Mouse (Mus musculus): ENCODE results near the gene Bphl. TPM values are rescaled to one million over a fixed set of nuclear protein-coding genes. Genes with fewer than 3 reads are reported as not detected.

Gene Bphl
- polyA plus RNA-seq, 1 experiment from 2014 or later = 45.1 TPM

GRCm38 (mm10) chr13:34046421-34047012 lies 9.1 kb downstream of the Bphl start:
- no peaks in the 10 kb centered on the region for H3K27me3 ChIP-seq (ENCODE audit: control insufficient read depth, insufficient read depth, low read depth, low read length)
- WGBS = 38% methylated on average over 11 of the region's 11 CpGs
- no peak overlapping the region for H3K4me2 ChIP-seq (ENCODE audit: low read length)
- H3K9me3 ChIP-seq (replicated peaks; ENCODE audit: control insufficient read depth, low read length, poor library complexity, severe bottlenecking) = no peaks in the 10 kb centered on the region
- peak; percentile 95 for ATAC-seq
- peaks cover 2% of the 10 kb centered on the region; the same call in 1 of the 2 replicates for H3K36me3 ChIP-seq (ENCODE audit: control insufficient read depth, insufficient read depth, low read length)
- H3K27ac ChIP-seq (ENCODE audit: low read length) = no peak overlapping the region
- no peak overlapping the region for H3K9ac ChIP-seq (ENCODE audit: low read depth, low read length)
- no peak overlapping the region for H3K4me3 ChIP-seq (ENCODE audit: low read depth, low read length)
- no peaks in the 10 kb centered on the region for H3K4me1 ChIP-seq (ENCODE audit: control insufficient read depth, insufficient read depth, low read length)

- Histone ChIP-seq H3K4me3 (ENCODE audit: low read depth, low read length) (no peak overlapping the region), H3K27ac (ENCODE audit: low read length) (no peak overlapping the region), H3K36me3 (ENCODE audit: control insufficient read depth, insufficient read depth, low read length) (peaks cover 7% of the 10 kb centered on the region; the same call in 1 of the 2 replicates), H3K9me3 (replicated peaks; ENCODE audit: control insufficient read depth, low read length, poor library complexity, severe bottlenecking) (no peaks in the 10 kb centered on the region), H3K4me2 (ENCODE audit: low read length) (no peak overlapping the region), H3K27me3 (ENCODE audit: control insufficient read depth, insufficient read depth, low read depth, low read length) (no peaks in the 10 kb centered on the region), H3K4me1 (ENCODE audit: control insufficient read depth, insufficient read depth, low read length) (no peaks in the 10 kb centered on the region), H3K9ac (ENCODE audit: low read depth, low read length) (no peak overlapping the region)
- WGBS = 59% methylated on average over 3 of the region's 3 CpGs
- no peak for ATAC-seq
Observed at GRCm38 (mm10) chr13:34047526-34047925, 10.1 kb downstream of the Bphl start.

GRCm38 (mm10) chr13:34050479-34050878 lies 13.1 kb downstream of the Bphl start:
- WGBS = 95% methylated on average over 8 of the region's 8 CpGs
- Histone ChIP-seq H3K4me1 (ENCODE audit: control insufficient read depth, insufficient read depth, low read length) (no peaks in the 10 kb centered on the region), H3K4me2 (ENCODE audit: low read length) (no peak overlapping the region), H3K36me3 (ENCODE audit: control insufficient read depth, insufficient read depth, low read length) (peaks cover 20% of the 10 kb centered on the region; the same call in 1 of the 2 replicates), H3K4me3 (ENCODE audit: low read depth, low read length) (no peak overlapping the region), H3K9me3 (replicated peaks; ENCODE audit: control insufficient read depth, low read length, poor library complexity, severe bottlenecking) (no peaks in the 10 kb centered on the region), H3K27me3 (ENCODE audit: control insufficient read depth, insufficient read depth, low read depth, low read length) (no peaks in the 10 kb centered on the region), H3K9ac (ENCODE audit: low read depth, low read length) (no peak overlapping the region), H3K27ac (ENCODE audit: low read length) (no peak overlapping the region)
- no peak for ATAC-seq

GRCm38 (mm10) chr13:34051692-34052091 lies 14.3 kb downstream of the Bphl start:
- no peak for ATAC-seq
- Histone ChIP-seq H3K36me3 (ENCODE audit: control insufficient read depth, insufficient read depth, low read length) (peaks cover 24% of the 10 kb centered on the region; the same call in 1 of the 2 replicates), H3K9ac (ENCODE audit: low read depth, low read length) (no peak overlapping the region), H3K4me3 (ENCODE audit: low read depth, low read length) (no peak overlapping the region), H3K4me1 (ENCODE audit: control insufficient read depth, insufficient read depth, low read length) (no peaks in the 10 kb centered on the region), H3K9me3 (replicated peaks; ENCODE audit: control insufficient read depth, low read length, poor library complexity, severe bottlenecking) (no peaks in the 10 kb centered on the region), H3K4me2 (ENCODE audit: low read length) (no peak overlapping the region), H3K27ac (ENCODE audit: low read length) (no peak overlapping the region), H3K27me3 (ENCODE audit: control insufficient read depth, insufficient read depth, low read depth, low read length) (no peaks in the 10 kb centered on the region)
- WGBS = 100% methylated on average over 3 of the region's 3 CpGs

GRCm38 (mm10) chr13:34053673-34054282 lies 16.4 kb downstream of the Bphl start:
- Histone ChIP-seq H3K4me2 (ENCODE audit: low read length) (no peak overlapping the region), H3K36me3 (ENCODE audit: control insufficient read depth, insufficient read depth, low read length) (peaks cover 22% of the 10 kb centered on the region; the same call in 1 of the 2 replicates), H3K4me1 (ENCODE audit: control insufficient read depth, insufficient read depth, low read length) (no peaks in the 10 kb centered on the region), H3K4me3 (ENCODE audit: low read depth, low read length) (no peak overlapping the region), H3K27ac (ENCODE audit: low read length) (no peak overlapping the region), H3K27me3 (ENCODE audit: control insufficient read depth, insufficient read depth, low read depth, low read length) (no peaks in the 10 kb centered on the region), H3K9me3 (replicated peaks; ENCODE audit: control insufficient read depth, low read length, poor library complexity, severe bottlenecking) (no peaks in the 10 kb centered on the region), H3K9ac (ENCODE audit: low read depth, low read length) (no peak overlapping the region)
- ATAC-seq = no peak
- 81% methylated on average over 13 of the region's 13 CpGs for WGBS

GRCm38 (mm10) chr13:34054391-34054790 lies 17.0 kb downstream of the Bphl start:
- Histone ChIP-seq H3K9me3 (replicated peaks; ENCODE audit: control insufficient read depth, low read length, poor library complexity, severe bottlenecking) (no peaks in the 10 kb centered on the region), H3K27me3 (ENCODE audit: control insufficient read depth, insufficient read depth, low read depth, low read length) (no peaks in the 10 kb centered on the region), H3K4me3 (ENCODE audit: low read depth, low read length) (no peak overlapping the region), H3K27ac (ENCODE audit: low read length) (no peak overlapping the region), H3K36me3 (ENCODE audit: control insufficient read depth, insufficient read depth, low read length) (peaks cover 22% of the 10 kb centered on the region; the same call in 1 of the 2 replicates), H3K4me1 (ENCODE audit: control insufficient read depth, insufficient read depth, low read length) (no peaks in the 10 kb centered on the region), H3K4me2 (ENCODE audit: low read length) (no peak overlapping the region), H3K9ac (ENCODE audit: low read depth, low read length) (no peak overlapping the region)
- no peak for ATAC-seq
- WGBS = 59% methylated on average over 4 of the region's 4 CpGs

GRCm38 (mm10) chr13:34054983-34055382 lies 17.6 kb downstream of the Bphl start:
- 91% methylated on average over 3 of the region's 3 CpGs for WGBS
- Histone ChIP-seq H3K9ac (ENCODE audit: low read depth, low read length) (no peak overlapping the region), H3K27ac (ENCODE audit: low read length) (no peak overlapping the region), H3K4me1 (ENCODE audit: control insufficient read depth, insufficient read depth, low read length) (no peaks in the 10 kb centered on the region), H3K4me3 (ENCODE audit: low read depth, low read length) (no peak overlapping the region), H3K9me3 (replicated peaks; ENCODE audit: control insufficient read depth, low read length, poor library complexity, severe bottlenecking) (no peaks in the 10 kb centered on the region), H3K4me2 (ENCODE audit: low read length) (no peak overlapping the region), H3K36me3 (ENCODE audit: control insufficient read depth, insufficient read depth, low read length) (peaks cover 22% of the 10 kb centered on the region; the same call in 1 of the 2 replicates), H3K27me3 (ENCODE audit: control insufficient read depth, insufficient read depth, low read depth, low read length) (no peaks in the 10 kb centered on the region)
- ATAC-seq = no peak

- Histone ChIP-seq H3K9ac (ENCODE audit: low read depth, low read length) (no peak overlapping the region), H3K4me2 (ENCODE audit: low read length) (no peak overlapping the region), H3K4me3 (ENCODE audit: low read depth, low read length) (no peak overlapping the region), H3K9me3 (replicated peaks; ENCODE audit: control insufficient read depth, low read length, poor library complexity, severe bottlenecking) (no peaks in the 10 kb centered on the region), H3K4me1 (ENCODE audit: control insufficient read depth, insufficient read depth, low read length) (no peaks in the 10 kb centered on the region), H3K27me3 (ENCODE audit: control insufficient read depth, insufficient read depth, low read depth, low read length) (no peaks in the 10 kb centered on the region), H3K27ac (ENCODE audit: low read length) (no peak overlapping the region), H3K36me3 (ENCODE audit: control insufficient read depth, insufficient read depth, low read length) (peaks cover 25% of the 10 kb centered on the region)
- ATAC-seq = no peak
- WGBS = 88% methylated on average over 1 of the region's 1 CpGs
Observed at GRCm38 (mm10) chr13:34057252-34057651, 19.9 kb downstream of the Bphl start.

- WGBS = 88% methylated on average over 9 of the region's 9 CpGs
- Histone ChIP-seq H3K27me3 (ENCODE audit: control insufficient read depth, insufficient read depth, low read depth, low read length) (no peaks in the 10 kb centered on the region), H3K9ac (ENCODE audit: low read depth, low read length) (no peak overlapping the region), H3K4me2 (ENCODE audit: low read length) (no peak overlapping the region), H3K4me1 (ENCODE audit: control insufficient read depth, insufficient read depth, low read length) (no peaks in the 10 kb centered on the region), H3K9me3 (replicated peaks; ENCODE audit: control insufficient read depth, low read length, poor library complexity, severe bottlenecking) (no peaks in the 10 kb centered on the region), H3K27ac (ENCODE audit: low read length) (no peak overlapping the region), H3K36me3 (ENCODE audit: control insufficient read depth, insufficient read depth, low read length) (peaks cover 13% of the 10 kb centered on the region), H3K4me3 (ENCODE audit: low read depth, low read length) (no peak overlapping the region)
- ATAC-seq = no peak
Observed at GRCm38 (mm10) chr13:34060061-34060460, 22.7 kb downstream of the Bphl start.
